Mouse (Mus musculus): Measurements from ENCODE around the gene Trim47.

DNA sequence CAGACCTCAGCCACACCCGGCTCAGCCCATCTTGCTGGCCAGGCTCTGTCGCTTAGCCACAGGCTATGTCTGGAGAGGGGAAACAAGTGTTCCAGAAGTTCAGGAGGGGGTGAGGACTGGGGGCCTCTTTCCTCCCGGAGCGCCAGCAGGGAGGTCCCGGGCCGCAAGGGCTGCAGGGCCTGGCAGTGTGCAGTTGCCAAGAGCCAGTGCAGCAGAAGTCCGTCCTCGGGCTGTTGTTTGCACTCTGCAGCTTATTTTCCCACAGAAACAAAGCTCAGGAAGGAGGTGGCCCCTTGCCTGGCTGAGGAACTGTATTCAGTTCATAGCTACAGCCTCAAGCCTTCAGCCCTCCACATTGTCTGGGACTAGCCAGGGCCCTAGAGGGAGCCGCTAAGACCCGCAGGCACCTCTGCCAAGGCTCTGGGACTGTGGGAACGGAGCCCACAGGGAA lies 25.1 kb downstream of the Trim47 start:
- no peak for TF ChIP-seq POLR2A (IDR thresholded peaks at IDR 0.05; ENCODE audit: insufficient read depth, low read depth, low read length)
- no peak for TF ChIP-seq CTCF (IDR thresholded peaks at IDR 0.05; ENCODE audit: insufficient read depth, low read depth, low read length)

Measured in olfactory bulb, adult 2 months (tissue).